Mouse (Mus musculus): Measurements from ENCODE around the gene Clrn2. TPM values are rescaled to one million over a fixed set of nuclear protein-coding genes. Genes with fewer than 3 reads are reported as not detected.

Clrn2 gene
- not detected in 2 replicates for total RNA-seq (2023)

DNA sequence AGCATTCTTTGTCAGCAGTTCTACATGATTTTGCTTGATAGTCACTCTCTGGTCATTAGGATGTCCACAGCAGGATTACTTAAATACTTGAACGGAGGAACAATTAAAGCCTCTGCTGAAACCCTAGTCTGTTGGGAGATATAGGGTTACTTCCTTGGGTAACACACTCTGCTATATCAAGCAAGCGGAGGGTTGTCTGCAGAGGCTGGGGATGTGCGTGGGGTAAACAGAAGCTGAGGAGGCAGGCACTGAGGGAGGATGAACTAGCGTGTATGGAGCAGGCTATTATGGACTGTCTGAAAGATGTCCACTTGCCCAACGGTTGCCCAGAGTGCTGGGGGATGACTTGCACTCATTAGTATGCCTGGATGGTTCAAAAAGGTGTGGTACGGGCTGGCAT, at the start of gene Clrn2:
Gene Clrn2, plus strand, starts transcription at position 301 of the 400 bp plus-strand sequence.

DNA sequence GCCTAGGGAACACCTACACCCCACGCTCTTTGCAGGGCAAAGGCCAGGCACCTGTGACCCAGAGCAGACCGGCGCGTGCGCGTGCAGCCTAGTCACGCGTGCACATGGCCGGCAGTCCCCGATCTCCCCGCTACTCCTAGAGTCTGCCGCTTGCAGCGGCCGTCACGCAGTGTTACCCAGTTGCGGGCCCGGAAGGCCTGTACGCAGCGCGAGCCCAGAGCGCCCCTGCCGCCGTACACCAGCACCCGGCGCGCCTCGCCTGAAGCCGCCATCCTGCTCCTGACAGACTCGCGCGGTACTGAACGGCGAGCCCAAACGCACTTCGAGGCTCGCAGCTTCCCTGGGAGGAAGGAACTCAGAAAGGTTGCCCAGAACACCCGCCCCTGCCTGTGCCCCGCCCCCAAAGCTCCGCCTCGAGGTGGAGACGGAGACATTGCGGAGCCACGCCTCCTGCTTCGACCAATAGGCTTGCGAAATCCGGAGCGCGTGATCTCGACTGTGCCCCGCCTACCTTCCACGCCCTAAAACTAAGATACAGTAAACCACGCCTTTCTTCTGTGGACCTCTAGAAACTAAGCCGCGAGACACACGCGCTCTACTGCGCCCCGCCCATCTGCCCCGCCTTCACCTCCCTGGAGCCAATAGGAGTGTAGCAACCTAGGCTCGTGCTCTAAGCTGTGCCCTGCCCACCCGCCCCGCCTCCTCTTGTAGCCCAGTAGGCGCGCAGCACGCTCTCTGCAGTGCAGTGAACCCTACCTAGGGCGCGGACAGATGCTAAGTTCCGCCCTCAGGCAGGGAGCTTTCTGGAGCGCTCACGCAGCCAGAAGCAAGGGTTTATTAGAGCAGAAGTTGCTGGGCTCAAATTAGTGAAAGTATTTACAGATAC, 3.5 kb upstream of the Clrn2 start, which contains the start of gene Qdpr:
Gene Qdpr, minus strand, starts transcription at position 406 of the 886 bp plus-strand sequence.

DNA sequence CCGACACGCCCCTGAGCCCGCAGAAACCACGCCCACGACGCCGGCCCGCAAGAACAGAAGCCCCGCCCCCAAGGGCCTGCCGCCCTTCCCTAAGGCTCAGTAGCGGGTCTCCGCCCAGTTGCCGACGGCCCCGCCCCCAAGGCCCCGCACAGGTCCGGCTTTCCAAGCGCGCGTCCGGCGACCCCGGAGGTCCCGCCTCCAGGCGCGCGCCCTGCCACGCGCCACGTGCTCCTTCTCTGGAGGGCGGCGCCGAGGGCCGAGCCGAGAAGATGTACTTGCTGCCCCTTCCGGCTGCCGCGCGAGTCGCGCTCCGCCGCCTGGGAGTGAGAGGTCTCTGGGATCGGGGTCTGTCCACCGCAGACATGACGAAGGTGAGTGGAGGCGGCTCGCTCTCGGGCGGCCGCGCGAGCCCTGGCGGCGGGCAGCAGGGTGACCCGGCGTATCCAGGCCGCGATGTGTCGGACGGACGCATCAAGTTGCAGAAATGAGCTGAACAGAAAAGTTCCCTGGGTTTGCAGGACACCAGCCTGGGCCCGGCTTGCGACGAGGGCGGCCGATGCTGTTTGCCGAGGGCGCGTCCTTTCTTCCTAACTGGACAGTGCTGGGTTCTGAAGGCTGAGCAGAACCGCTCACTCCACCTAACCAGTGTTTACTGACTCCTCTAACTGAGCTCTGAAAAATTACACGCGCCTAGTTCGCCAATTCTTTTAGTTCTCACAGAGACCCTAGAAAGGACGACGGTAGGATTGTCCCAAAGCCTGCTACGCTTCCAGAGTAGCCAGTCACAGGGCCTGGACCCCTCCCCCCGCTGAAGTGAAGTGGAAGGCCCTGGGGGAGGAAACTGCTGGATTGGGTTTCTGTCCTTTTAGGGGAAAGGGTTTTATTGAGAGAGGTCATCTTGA, 39.9 kb downstream of the Clrn2 start, which contains the start of gene Lap3:
Gene Lap3, plus strand, starts transcription at position 184 of the 902 bp plus-strand sequence.

Other genes with a start within 250 kb of the Clrn2 start
- gene Qdpr, start 3.5 kb upstream of the Clrn2 start, total RNA-seq (2023), result 8.7 and 14.9 TPM in 2 replicates
- 12.9 and 13.8 TPM in 2 replicates for gene Lap3, start 39.6 kb downstream of the Clrn2 start, total RNA-seq (2023)
- 50.8 and 51.9 TPM in 2 replicates for gene Med28, start 66.5 kb downstream of the Clrn2 start, total RNA-seq (2023)
- not detected in 2 replicates for gene Fam184b, start 185.9 kb downstream of the Clrn2 start, total RNA-seq (2023)
- gene Ncapg, start 216.2 kb downstream of the Clrn2 start, total RNA-seq (2023), result 29.7 and 33.7 TPM in 2 replicates